In the genomic region with DNA sequence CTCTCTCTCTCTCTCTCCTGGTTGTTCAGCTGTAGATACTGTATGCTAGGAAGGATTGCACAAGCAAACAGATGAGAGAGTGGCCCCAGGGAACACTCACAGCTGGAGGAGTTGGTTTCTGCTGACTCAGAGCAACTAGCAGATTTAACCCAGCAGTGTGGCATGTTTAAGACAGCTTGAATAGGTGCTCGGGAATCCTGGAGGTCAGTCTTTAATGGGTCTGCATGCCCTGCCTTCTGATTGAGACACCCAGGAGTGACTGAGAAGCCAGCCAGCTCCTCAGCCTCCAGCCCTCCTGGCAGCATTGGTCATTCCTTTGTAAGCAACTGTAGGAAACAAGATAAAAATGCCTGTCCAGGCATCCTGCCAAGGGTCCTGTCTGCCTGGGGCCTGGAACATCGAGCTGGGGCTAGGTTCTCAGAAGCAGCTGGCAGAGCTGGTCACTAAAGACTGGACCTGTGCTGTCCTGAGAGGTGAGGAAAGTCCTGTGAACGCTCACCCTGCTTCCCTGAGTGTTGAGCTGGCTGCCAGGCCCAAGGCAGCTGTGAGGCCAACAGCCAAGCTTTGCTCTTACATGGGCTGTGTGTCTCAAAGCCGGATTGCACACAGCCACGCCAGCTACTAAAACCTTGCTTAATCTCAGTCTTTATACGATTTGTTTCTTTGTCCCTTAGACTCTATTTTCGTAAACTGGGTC, we compare ENCODE assay signal across 8 mouse cellular contexts. TPM values are rescaled to one million over a fixed set of nuclear protein-coding genes. Genes with fewer than 3 reads are reported as not detected.
A peak's percentile ranks its signal among the peaks of the same experiment; 100 is the strongest.
DNase-seq lines count a peak whose midpoint lies in the region; ATAC-seq and TF ChIP-seq lines count a peak whose summit lies in the region.

No protein-coding gene starts in this region.

- H3K9ac ChIP-seq in hindbrain, postnatal 0 days (replicated peaks; ENCODE audit: low read length), result no peak overlapping the region
- no peak overlapping the region for H3K9ac ChIP-seq in hindbrain, embryonic 11.5 days (ENCODE audit: low read depth, low read length)
- H3K9ac ChIP-seq in lung, embryonic 15.5 days, result no peak overlapping the region
- no peak overlapping the region for H3K9ac ChIP-seq in forebrain, embryonic 12.5 days

- H3K27ac ChIP-seq in hindbrain, postnatal 0 days, result peak overlapping the region; percentile 45; the same call in 1 of the 2 replicates
- H3K27ac ChIP-seq in hindbrain, embryonic 11.5 days (ENCODE audit: low read depth, low read length), result no peak overlapping the region
- 0 out of 2 replicates have a peak overlapping the region, but pooled peaks have one; percentile 52 for H3K27ac ChIP-seq in embryonic facial prominence, embryonic 10.5 days (replicated peaks)
- H3K27ac ChIP-seq in lung, embryonic 15.5 days, result peak overlapping the region; percentile 76
- H3K27ac ChIP-seq in forebrain, embryonic 12.5 days, result no peak overlapping the region

- DNase-seq in hindbrain, postnatal 0 days (ENCODE audit: low spot score), result peak; percentile 60
- no peak for DNase-seq in hindbrain, embryonic 11.5 days (ENCODE audit: low spot score)
- DNase-seq in MN1 (ENCODE audit: low spot score), result peak; percentile 87
- DNase-seq in embryonic facial prominence, embryonic 10.5 days (ENCODE audit: low spot score), result no peak
- peak; percentile 92 to 93 for DNase-seq in heart, postnatal 10 days
- peak; percentile 7 for DNase-seq in yolk sac, embryonic 10.5 days (ENCODE audit: low spot score)

- H3K4me3 ChIP-seq in hindbrain, postnatal 0 days (ENCODE audit: low read length), result no peak overlapping the region
- H3K4me3 ChIP-seq in hindbrain, embryonic 11.5 days (ENCODE audit: low read depth, low read length), result no peak overlapping the region
- H3K4me3 ChIP-seq in embryonic facial prominence, embryonic 10.5 days, result no peak overlapping the region
- no peak overlapping the region for H3K4me3 ChIP-seq in lung, embryonic 15.5 days
- H3K4me3 ChIP-seq in forebrain, embryonic 12.5 days (replicated peaks), result no peak overlapping the region

- no peaks in the 10 kb centered on the region for H3K36me3 ChIP-seq in hindbrain, postnatal 0 days (ENCODE audit: insufficient read depth, low read length)
- 0 out of 2 replicates have a peak, but pooled peaks cover under 1% of the 10 kb centered on the region for H3K36me3 ChIP-seq in hindbrain, embryonic 11.5 days (ENCODE audit: control insufficient read depth, insufficient read depth, low read length)
- no peaks in the 10 kb centered on the region for H3K36me3 ChIP-seq in embryonic facial prominence, embryonic 10.5 days (replicated peaks)
- 0 out of 2 replicates have a peak, but pooled peaks cover 2% of the 10 kb centered on the region for H3K36me3 ChIP-seq in lung, embryonic 15.5 days
- no peaks in the 10 kb centered on the region for H3K36me3 ChIP-seq in forebrain, embryonic 12.5 days (replicated peaks)

- intact Hi-C loops in heart, postnatal 10 days (cut with DNase I), result loop anchor here (2.0 kb wide), 1 partner anchor 29 kb away; no protein-coding TSS in a partner anchor

- peak; percentile 51; the same call in 1 of the 2 replicates for ATAC-seq in hindbrain, postnatal 0 days
- no peak for ATAC-seq in hindbrain, embryonic 11.5 days (ENCODE audit: low FRiP score)
- peak; percentile 71 for ATAC-seq in lung, embryonic 15.5 days (ENCODE audit: borderline replicate concordance, extremely low read depth, low FRiP score, low TSS enrichment)
- no peak for ATAC-seq in forebrain, embryonic 12.5 days (ENCODE audit: low FRiP score)

- no peak for TF ChIP-seq CTCF in hindbrain, postnatal 0 days (IDR thresholded peaks at IDR 0.05; ENCODE audit: low read depth)

- no peak overlapping the region for H3K4me2 ChIP-seq in hindbrain, postnatal 0 days (ENCODE audit: low read depth, low read length)
- no peak overlapping the region for H3K4me2 ChIP-seq in hindbrain, embryonic 11.5 days (replicated peaks; ENCODE audit: low read depth, low read length)
- no peak overlapping the region for H3K4me2 ChIP-seq in lung, embryonic 15.5 days
- H3K4me2 ChIP-seq in forebrain, embryonic 12.5 days, result no peak overlapping the region

- H3K4me1 ChIP-seq in hindbrain, postnatal 0 days (ENCODE audit: insufficient read depth, low read length), result no peaks in the 10 kb centered on the region
- no peaks in the 10 kb centered on the region for H3K4me1 ChIP-seq in hindbrain, embryonic 11.5 days (replicated peaks; ENCODE audit: control insufficient read depth, insufficient read depth, low read length)
- H3K4me1 ChIP-seq in embryonic facial prominence, embryonic 10.5 days, result peaks cover 6% of the 10 kb centered on the region
- H3K4me1 ChIP-seq in lung, embryonic 15.5 days, result no peaks in the 10 kb centered on the region
- no peaks in the 10 kb centered on the region for H3K4me1 ChIP-seq in forebrain, embryonic 12.5 days

- no peaks in the 10 kb centered on the region for H3K9me3 ChIP-seq in hindbrain, postnatal 0 days (ENCODE audit: low read length)
- H3K9me3 ChIP-seq in hindbrain, embryonic 11.5 days (ENCODE audit: control insufficient read depth, low read length), result no peaks in the 10 kb centered on the region
- no peaks in the 10 kb centered on the region for H3K9me3 ChIP-seq in embryonic facial prominence, embryonic 10.5 days
- no peaks in the 10 kb centered on the region for H3K9me3 ChIP-seq in lung, embryonic 15.5 days
- no peaks in the 10 kb centered on the region for H3K9me3 ChIP-seq in forebrain, embryonic 12.5 days

- H3K27me3 ChIP-seq in hindbrain, postnatal 0 days (ENCODE audit: insufficient read depth, low read length), result no peaks in the 10 kb centered on the region
- H3K27me3 ChIP-seq in hindbrain, embryonic 11.5 days (ENCODE audit: control insufficient read depth, insufficient read depth, low read length), result no peaks in the 10 kb centered on the region
- H3K27me3 ChIP-seq in embryonic facial prominence, embryonic 10.5 days (replicated peaks; ENCODE audit: low read depth, poor library complexity, severe bottlenecking), result no peaks in the 10 kb centered on the region
- H3K27me3 ChIP-seq in lung, embryonic 15.5 days, result no peaks in the 10 kb centered on the region
- no peaks in the 10 kb centered on the region for H3K27me3 ChIP-seq in forebrain, embryonic 12.5 days

- WGBS in hindbrain, postnatal 0 days, result 48% methylated on average over 7 of the region's 7 CpGs
- 74% methylated on average over 7 of the region's 7 CpGs for WGBS in hindbrain, embryonic 11.5 days
- WGBS in embryonic facial prominence, embryonic 10.5 days, result 65% methylated on average over 7 of the region's 7 CpGs
- WGBS in lung, embryonic 15.5 days, result 38% methylated on average over 7 of the region's 7 CpGs
- 73% methylated on average over 7 of the region's 7 CpGs for WGBS in forebrain, embryonic 12.5 days

RNA-seq across cellular contexts. Expression of a gene that starts 31.4 kb away (rescaled TPM):
- total RNA-seq in hindbrain, postnatal 0 days (2014; rRNA removed), result 27.7 and 31.1 TPM in 2 replicates
- polyA plus RNA-seq in hindbrain, postnatal 0 days (2015; fragmentation: Nextera tagmentation; extraction: Ambion mirVana), result 22.3 and 22.4 TPM in 2 replicates
- polyA plus RNA-seq in hindbrain, embryonic 11.5 days (2014; fragmentation: Nextera tagmentation; extraction: Ambion mirVana), result 6.6 and 8.8 TPM in 2 replicates
- 4.5 and 5.7 TPM in 2 replicates for polyA plus RNA-seq in embryonic facial prominence, embryonic 10.5 days (2016; fragmentation: Nextera tagmentation; extraction: Ambion mirVana)
- 100 to 1,000 TPM; 126 to 144 TPM for total RNA-seq in heart, postnatal 10 days (2021)
- polyA plus RNA-seq in lung, embryonic 15.5 days (2015; fragmentation: Nextera tagmentation; extraction: Ambion mirVana), result 20.9 and 21.6 TPM in 2 replicates
- polyA plus RNA-seq in forebrain, embryonic 12.5 days (2016; fragmentation: Nextera tagmentation; extraction: Ambion mirVana), result 11.7 and 14.4 TPM in 2 replicates

RNA-seq across cellular contexts. Expression of a gene that starts 35.1 kb away (rescaled TPM):
- total RNA-seq in hindbrain, postnatal 0 days (2014; rRNA removed), result 1.3 and 1.5 TPM in 2 replicates
- polyA plus RNA-seq in hindbrain, postnatal 0 days (2015; fragmentation: Nextera tagmentation; extraction: Ambion mirVana), result 0.97 and 1.1 TPM in 2 replicates
- polyA plus RNA-seq in hindbrain, embryonic 11.5 days (2014; fragmentation: Nextera tagmentation; extraction: Ambion mirVana), result 0.36 and 0.38 TPM in 2 replicates
- 0.30 and 0.49 TPM in 2 replicates for polyA plus RNA-seq in embryonic facial prominence, embryonic 10.5 days (2016; fragmentation: Nextera tagmentation; extraction: Ambion mirVana)
- total RNA-seq in heart, postnatal 10 days (2021), result 1 to 10 TPM; 3.1 to 4.3 TPM
- polyA plus RNA-seq in lung, embryonic 15.5 days (2015; fragmentation: Nextera tagmentation; extraction: Ambion mirVana), result 0.45 and 0.61 TPM in 2 replicates
- polyA plus RNA-seq in forebrain, embryonic 12.5 days (2016; fragmentation: Nextera tagmentation; extraction: Ambion mirVana), result 0.41 and 0.44 TPM in 2 replicates

Comparison
In these comparisons a context has a peak if more than half of its experiments do, and no peak if none do; other contexts are left out.
1. ATAC-seq: peak in hindbrain, postnatal 0 days (single experiment) and lung, embryonic 15.5 days (single experiment); none in hindbrain, embryonic 11.5 days (single experiment) and forebrain, embryonic 12.5 days (single experiment).
2. DNase-seq: peak in hindbrain, postnatal 0 days (single experiment), MN1 (single experiment), heart, postnatal 10 days (2 of 2) and yolk sac, embryonic 10.5 days (single experiment); none in hindbrain, embryonic 11.5 days (single experiment) and embryonic facial prominence, embryonic 10.5 days (single experiment).
3. H3K27ac ChIP-seq: peak in hindbrain, postnatal 0 days (single experiment), embryonic facial prominence, embryonic 10.5 days (single experiment) and lung, embryonic 15.5 days (single experiment); none in hindbrain, embryonic 11.5 days (single experiment) and forebrain, embryonic 12.5 days (single experiment).